Comparison of ENCODE assay signal across 11 mouse cellular contexts in genomic region chr6:7670588-7670987, GRCm38 (mm10). TPM values are rescaled to one million over a fixed set of nuclear protein-coding genes. Genes with fewer than 3 reads are reported as not detected.
A peak's percentile ranks its signal among the peaks of the same experiment; 100 is the strongest.
DNase-seq lines count a peak whose midpoint lies in the region; ATAC-seq lines count a peak whose summit lies in the region.
"Had no signal": no experiment of that assay in that cellular context is flagged by ENCODE, and none has a peak within 500 bp of the region (broad histone marks: within the 10 kb centered on the region; RNA-seq: fewer than 3 reads in every experiment).

No protein-coding gene starts in this region.

- H3K36me3 ChIP-seq in hindbrain, embryonic 11.5 days (ENCODE audit: control insufficient read depth, insufficient read depth, low read length): no peaks in the 10 kb centered on the region
- no peaks in the 10 kb centered on the region for H3K36me3 ChIP-seq in hindbrain, embryonic 12.5 days
- H3K36me3 ChIP-seq in midbrain, embryonic 15.5 days (replicated peaks): peaks cover 5% of the 10 kb centered on the region; the same call in 1 of the 2 replicates
- H3K36me3 ChIP-seq in midbrain, embryonic 11.5 days (ENCODE audit: control insufficient read depth, insufficient read depth, low read length): no peaks in the 10 kb centered on the region

- H3K4me2 ChIP-seq in hindbrain, embryonic 11.5 days (replicated peaks; ENCODE audit: low read depth, low read length): no peak overlapping the region
- H3K4me2 ChIP-seq in hindbrain, embryonic 12.5 days (replicated peaks): no peak overlapping the region
- H3K4me2 ChIP-seq in midbrain, embryonic 15.5 days: no peak overlapping the region
- no peak overlapping the region for H3K4me2 ChIP-seq in midbrain, embryonic 11.5 days
- H3K4me2 ChIP-seq: heart, embryonic 13.5 days; liver, embryonic 13.5 days had no signal

- H3K27ac ChIP-seq in hindbrain, embryonic 11.5 days (ENCODE audit: low read depth, low read length): no peak overlapping the region
- H3K27ac ChIP-seq in hindbrain, embryonic 12.5 days: no peak overlapping the region
- H3K27ac ChIP-seq in midbrain, embryonic 15.5 days: no peak overlapping the region
- H3K27ac ChIP-seq in midbrain, embryonic 11.5 days (ENCODE audit: low read depth, low read length): no peak overlapping the region
- H3K27ac ChIP-seq: heart, embryonic 13.5 days; liver, embryonic 13.5 days had no signal

- no peaks in the 10 kb centered on the region for H3K9me3 ChIP-seq in hindbrain, embryonic 11.5 days (ENCODE audit: control insufficient read depth, low read length)
- no peaks in the 10 kb centered on the region for H3K9me3 ChIP-seq in hindbrain, embryonic 12.5 days (replicated peaks)
- no peaks in the 10 kb centered on the region for H3K9me3 ChIP-seq in midbrain, embryonic 15.5 days
- H3K9me3 ChIP-seq in midbrain, embryonic 11.5 days (ENCODE audit: control insufficient read depth, low read length): no peaks in the 10 kb centered on the region
- H3K9me3 ChIP-seq: heart, embryonic 13.5 days; liver, embryonic 13.5 days had no signal

- H3K27me3 ChIP-seq in hindbrain, embryonic 11.5 days (ENCODE audit: control insufficient read depth, insufficient read depth, low read length): no peaks in the 10 kb centered on the region
- H3K27me3 ChIP-seq in hindbrain, embryonic 12.5 days: no peaks in the 10 kb centered on the region
- H3K27me3 ChIP-seq in midbrain, embryonic 15.5 days (replicated peaks): no peaks in the 10 kb centered on the region
- no peaks in the 10 kb centered on the region for H3K27me3 ChIP-seq in midbrain, embryonic 11.5 days (ENCODE audit: control insufficient read depth, insufficient read depth, low read length)
- H3K27me3 ChIP-seq: heart, embryonic 13.5 days; liver, embryonic 13.5 days had no signal

- H3K4me1 ChIP-seq in hindbrain, embryonic 11.5 days (replicated peaks; ENCODE audit: control insufficient read depth, insufficient read depth, low read length): no peaks in the 10 kb centered on the region
- no peaks in the 10 kb centered on the region for H3K4me1 ChIP-seq in hindbrain, embryonic 12.5 days
- H3K4me1 ChIP-seq in midbrain, embryonic 15.5 days: no peaks in the 10 kb centered on the region
- H3K4me1 ChIP-seq in midbrain, embryonic 11.5 days (ENCODE audit: control insufficient read depth, insufficient read depth, low read length): no peaks in the 10 kb centered on the region
- H3K4me1 ChIP-seq: heart, embryonic 13.5 days had no signal

- no peak for ATAC-seq in hindbrain, embryonic 11.5 days (ENCODE audit: low FRiP score)
- ATAC-seq in hindbrain, embryonic 12.5 days (ENCODE audit: low FRiP score): no peak
- peak; percentile 68; the same call in 1 of the 2 replicates for ATAC-seq in midbrain, embryonic 15.5 days (replicated peaks)
- no peak for ATAC-seq in midbrain, embryonic 11.5 days (ENCODE audit: low FRiP score)
- peak; percentile 60; the same call in 1 of the 2 replicates for ATAC-seq in common myeloid progenitor, adult 5-6 weeks (replicated peaks; ENCODE audit: low read depth, poor library complexity, severe bottlenecking)

- DNase-seq in hindbrain, embryonic 11.5 days (ENCODE audit: low spot score): peak; percentile 9
- no peak for DNase-seq in midbrain, embryonic 11.5 days (ENCODE audit: low spot score, missing footprints)
- peak; percentile 29 for DNase-seq in retina, embryonic 14.5 days (ENCODE audit: low spot score)
- DNase-seq in yolk sac, embryonic 10.5 days (ENCODE audit: low spot score): no peak
- no peak for DNase-seq in natural killer cell, adult 2 months (ENCODE audit: low spot score in 2 of 2)
- DNase-seq: liver, embryonic 13.5 days had no signal

- 69% methylated on average over 3 of the region's 3 CpGs for WGBS in hindbrain, embryonic 11.5 days
- 68% methylated on average over 3 of the region's 3 CpGs for WGBS in hindbrain, embryonic 12.5 days
- WGBS in midbrain, embryonic 15.5 days: 56% methylated on average over 3 of the region's 3 CpGs
- WGBS in midbrain, embryonic 11.5 days: 67% methylated on average over 3 of the region's 3 CpGs

- no peak overlapping the region for H3K4me3 ChIP-seq in hindbrain, embryonic 11.5 days (ENCODE audit: low read depth, low read length)
- H3K4me3 ChIP-seq in hindbrain, embryonic 12.5 days: no peak overlapping the region
- H3K4me3 ChIP-seq in midbrain, embryonic 15.5 days: no peak overlapping the region
- no peak overlapping the region for H3K4me3 ChIP-seq in midbrain, embryonic 11.5 days (ENCODE audit: low read depth, low read length)
- H3K4me3 ChIP-seq: erythroblast, embryonic 14.5 days; heart, embryonic 13.5 days; liver, embryonic 13.5 days had no signal

- H3K9ac ChIP-seq in hindbrain, embryonic 11.5 days (ENCODE audit: low read depth, low read length): no peak overlapping the region
- no peak overlapping the region for H3K9ac ChIP-seq in hindbrain, embryonic 12.5 days
- H3K9ac ChIP-seq in midbrain, embryonic 15.5 days: no peak overlapping the region
- no peak overlapping the region for H3K9ac ChIP-seq in midbrain, embryonic 11.5 days (ENCODE audit: low read length)
- H3K9ac ChIP-seq: heart, embryonic 13.5 days; liver, embryonic 13.5 days had no signal

RNA-seq across cellular contexts. Expression of gene Asns, which starts 22.5 kb away (rescaled TPM):
- polyA plus RNA-seq in hindbrain, embryonic 11.5 days (2014; fragmentation: Nextera tagmentation; extraction: Ambion mirVana): 57.2 and 63.3 TPM in 2 replicates
- 41.8 and 50.7 TPM in 2 replicates for polyA plus RNA-seq in hindbrain, embryonic 12.5 days (2016; fragmentation: Nextera tagmentation; extraction: Ambion mirVana)
- polyA plus RNA-seq in midbrain, embryonic 15.5 days (2015; fragmentation: Nextera tagmentation; extraction: Ambion mirVana): 82.6 and 90.2 TPM in 2 replicates
- polyA plus RNA-seq in midbrain, embryonic 11.5 days (2014; fragmentation: Nextera tagmentation; extraction: Ambion mirVana): 44.6 and 47.2 TPM in 2 replicates
- total RNA-seq in common myeloid progenitor, adult 5-6 weeks (2017): 62.3 and 69.7 TPM in 2 replicates

Comparison
In these comparisons a context has a peak if more than half of its experiments do, and no peak if none do; other contexts are left out.
1. ATAC-seq: peak in midbrain, embryonic 15.5 days (single experiment) and common myeloid progenitor, adult 5-6 weeks (single experiment); none in hindbrain, embryonic 11.5 days (single experiment), hindbrain, embryonic 12.5 days (single experiment) and midbrain, embryonic 11.5 days (single experiment).
2. DNase-seq: peak in hindbrain, embryonic 11.5 days (single experiment) and retina, embryonic 14.5 days (single experiment); none in midbrain, embryonic 11.5 days (single experiment), yolk sac, embryonic 10.5 days (single experiment) and natural killer cell, adult 2 months (0 of 2).